Mouse (Mus musculus) spleen, adult 2 months (tissue): Measurements from ENCODE around the gene Lrrc1.

ENCODE experiments used
- CTCF ChIP-seq: fragments of 200-500 bp; IDR thresholded peaks from 2 replicates; pipeline ENCODE4 v1.5.1; 2011; ENCODE audit warnings: mild to moderate bottlenecking, inconsistent platforms; ENCODE audit not compliant: insufficient read depth, insufficient read length, insufficient replicate concordance; ENCODE audit errors: extremely low read depth
- POLR2A ChIP-seq: fragments of 200-500 bp; IDR thresholded peaks from 2 replicates; pipeline ENCODE4 v1.6.1; 2011; ENCODE audit warnings: low read depth, low read length, inconsistent platforms

- TF ChIP-seq POLR2A (no peak), CTCF (no peak)
Observed at GRCm38 (mm10) chr9:77459365-77459764, 85.3 kb downstream of the Lrrc1 start.
